ENCODE assay signal across 9 mouse cellular contexts in the genomic region with DNA sequence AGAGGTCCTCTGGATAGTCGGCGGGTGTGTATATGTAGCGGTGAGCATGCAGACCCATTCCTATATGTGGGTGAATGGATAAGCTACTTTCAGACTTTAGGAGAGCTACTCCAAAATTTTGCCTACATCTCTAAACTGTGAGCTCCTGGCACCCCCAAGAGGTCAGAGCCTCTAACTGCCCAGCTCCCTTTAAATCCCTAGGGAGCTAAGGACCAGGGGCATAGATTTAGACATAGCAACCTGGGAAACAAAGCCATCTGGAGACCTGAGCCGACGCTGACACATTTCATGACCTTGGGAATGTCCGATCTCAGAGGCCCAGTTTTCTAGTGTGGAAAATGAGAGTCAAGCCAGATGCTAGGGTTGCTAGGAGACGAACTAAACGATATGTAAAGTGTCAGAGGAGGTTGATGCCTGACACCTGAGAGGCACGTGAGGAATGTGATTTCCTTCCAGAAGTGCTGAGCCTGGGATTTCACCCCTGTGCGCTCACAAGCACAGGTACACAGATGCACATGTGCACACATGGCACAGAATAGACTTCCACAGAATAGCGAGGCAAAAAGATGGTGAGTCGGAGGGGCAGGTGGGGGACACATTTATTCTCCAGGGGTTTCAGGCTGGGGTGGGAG. TPM values are rescaled to one million over a fixed set of nuclear protein-coding genes. Genes with fewer than 3 reads are reported as not detected.
DNase-seq lines count a peak whose midpoint lies in the region; ATAC-seq and TF ChIP-seq lines count a peak whose summit lies in the region.
"Had no signal": no experiment of that assay in that cellular context is flagged by ENCODE, and none has a peak within 500 bp of the region (broad histone marks: within the 10 kb centered on the region; RNA-seq: fewer than 3 reads in every experiment).

No protein-coding gene starts in this region.

- TF ChIP-seq RAD21 in MEL (IDR thresholded peaks at IDR 0.05; ENCODE audit: low read depth, low read length) = peak; percentile 25

- H3K27ac ChIP-seq in heart, adult 2 months = no peak overlapping the region
- H3K27ac ChIP-seq in heart, embryonic 10.5 days = no peak overlapping the region
- H3K27ac ChIP-seq in MEL (ENCODE audit: control insufficient read depth, low read depth, low read length) = no peak overlapping the region
- no peak overlapping the region for H3K27ac ChIP-seq in hindbrain, postnatal 0 days

- H3K4me2 ChIP-seq in hindbrain, postnatal 0 days (ENCODE audit: low read depth, low read length) = no peak overlapping the region

- no peaks in the 10 kb centered on the region for H3K27me3 ChIP-seq in heart, adult 2 months (ENCODE audit: control insufficient read depth, insufficient read depth, low read length)
- peaks cover 29% of the 10 kb centered on the region for H3K27me3 ChIP-seq in heart, embryonic 10.5 days (ENCODE audit: insufficient read depth, poor library complexity, severe bottlenecking)
- H3K27me3 ChIP-seq in MEL (ENCODE audit: control insufficient read depth in 1 of 2, insufficient read depth in 2 of 2, low read length in 2 of 2) = peaks cover 2 to 7% of the 10 kb centered on the region in 2 experiments; a peak in 3 of 4 replicates
- no peaks in the 10 kb centered on the region for H3K27me3 ChIP-seq in hindbrain, postnatal 0 days (ENCODE audit: insufficient read depth, low read length)

- no peak overlapping the region for H3K4me3 ChIP-seq in heart, adult 2 months
- no peak overlapping the region for H3K4me3 ChIP-seq in heart, embryonic 10.5 days
- H3K4me3 ChIP-seq in MEL (ENCODE audit: control insufficient read depth in 1 of 2, insufficient read depth in 1 of 2, low read depth in 2 of 2, low read length in 2 of 2) = no peak overlapping the region
- no peak overlapping the region for H3K4me3 ChIP-seq in hindbrain, postnatal 0 days (ENCODE audit: low read length)

- 36% methylated on average over 12 of the region's 12 CpGs for WGBS in heart, adult 2 months
- WGBS in heart, embryonic 10.5 days = 41% methylated on average over 12 of the region's 12 CpGs
- WGBS in hindbrain, postnatal 0 days = 37% methylated on average over 12 of the region's 12 CpGs

- H3K4me1 ChIP-seq in heart, adult 2 months (ENCODE audit: control insufficient read depth, insufficient read depth, low read length) = no peaks in the 10 kb centered on the region
- H3K4me1 ChIP-seq in heart, embryonic 10.5 days = peaks cover 24% of the 10 kb centered on the region
- no peaks in the 10 kb centered on the region for H3K4me1 ChIP-seq in MEL (ENCODE audit: control insufficient read depth in 1 of 2, insufficient read depth in 2 of 2, low read length in 2 of 2)
- no peaks in the 10 kb centered on the region for H3K4me1 ChIP-seq in hindbrain, postnatal 0 days (ENCODE audit: insufficient read depth, low read length)

- no peaks in the 10 kb centered on the region for H3K79me2 ChIP-seq in heart, adult 2 months (replicated peaks; ENCODE audit: control insufficient read depth, insufficient read depth, low read length)
- no peaks in the 10 kb centered on the region for H3K79me2 ChIP-seq in MEL (ENCODE audit: control insufficient read depth, insufficient read depth, low read length, poor library complexity)

- intact Hi-C loops in heart, adult 2 months (cut with DNase I) = loop anchor here (5.0 to 10.0 kb wide), 3 partner anchors 119 to 399 kb away; a partner anchor contains a TSS
- intact Hi-C loops in left cerebral cortex, postnatal 14 days (cut with DNase I) = loop anchor here (2.0 to 10.0 kb wide), 3 partner anchors 152 to 406 kb away; no protein-coding TSS in a partner anchor

- 0 out of 2 replicates have a peak, but pooled peaks have one; percentile 39 for ATAC-seq in common myeloid progenitor, adult 5-6 weeks (replicated peaks; ENCODE audit: low read depth, poor library complexity, severe bottlenecking)
- ATAC-seq in hindbrain, postnatal 0 days = peak; percentile 70

- no peak for TF ChIP-seq POLR2A in heart, adult 2 months (IDR thresholded peaks at IDR 0.05; ENCODE audit: insufficient read depth, low read depth, low read length)
- no peak for TF ChIP-seq POLR2A in MEL (IDR thresholded peaks at IDR 0.05; ENCODE audit: control insufficient read depth in 1 of 2, insufficient read depth in 1 of 2, low read depth in 1 of 2, low read length in 2 of 2, poor library complexity in 1 of 2)

- TF ChIP-seq EP300 in heart, adult 2 months (IDR thresholded peaks at IDR 0.05; ENCODE audit: insufficient read depth, low read depth, low read length) = peak; percentile 92
- TF ChIP-seq EP300 in MEL (IDR thresholded peaks at IDR 0.05; ENCODE audit: low read depth in 1 of 2, low read length in 2 of 2) = no peak

- H3K9ac ChIP-seq in heart, adult 2 months (ENCODE audit: low read depth, low read length) = no peak overlapping the region
- H3K9ac ChIP-seq in MEL (ENCODE audit: control insufficient read depth, low read depth, low read length, poor library complexity, severe bottlenecking) = no peak overlapping the region
- no peak overlapping the region for H3K9ac ChIP-seq in hindbrain, postnatal 0 days (replicated peaks; ENCODE audit: low read length)

- H3K9me3 ChIP-seq in heart, embryonic 10.5 days = no peaks in the 10 kb centered on the region
- no peaks in the 10 kb centered on the region for H3K9me3 ChIP-seq in MEL (replicated peaks; ENCODE audit: insufficient read depth, low read length)
- H3K9me3 ChIP-seq in hindbrain, postnatal 0 days (ENCODE audit: low read length) = no peaks in the 10 kb centered on the region

- no peaks in the 10 kb centered on the region for H3K36me3 ChIP-seq in heart, adult 2 months (ENCODE audit: control insufficient read depth, insufficient read depth, low read length)
- H3K36me3 ChIP-seq in heart, embryonic 10.5 days = no peaks in the 10 kb centered on the region
- H3K36me3 ChIP-seq in MEL (ENCODE audit: control insufficient read depth in 1 of 2, insufficient read depth in 2 of 2, low read length in 2 of 2) = no peaks in the 10 kb centered on the region
- no peaks in the 10 kb centered on the region for H3K36me3 ChIP-seq in hindbrain, postnatal 0 days (ENCODE audit: insufficient read depth, low read length)

- DNase-seq in heart, adult 2 months = peak; percentile 62 to 72
- DNase-seq in heart, embryonic 10.5 days (ENCODE audit: low spot score) = no peak
- DNase-seq in MEL (ENCODE audit: low read depth, low spot score) = no peak
- peak; percentile 86 for DNase-seq in hindbrain, postnatal 0 days (ENCODE audit: low spot score)
- DNase-seq in left cerebral cortex, postnatal 14 days (ENCODE audit: low spot score in 2 of 2) = peak; percentile 53 to 56
- peak; percentile 45 for DNase-seq in retina, postnatal 1 day
- no peak for DNase-seq in thymus, postnatal 10 days (ENCODE audit: low spot score in 2 of 2)

- TF ChIP-seq CTCF in heart, adult 2 months (IDR thresholded peaks at IDR 0.05) = peak; percentile 88
- peak in 1 of 3 experiments; percentile 7; a peak in 1 of 6 replicates for TF ChIP-seq CTCF in MEL (IDR thresholded peaks at IDR 0.05 in 2 of 3, conservative IDR thresholded peaks at IDR 0.05 in 1 of 3; ENCODE audit: control insufficient read depth in 1 of 3, insufficient read depth in 1 of 3, low read depth in 2 of 3, low read length in 3 of 3, poor library complexity in 1 of 3, severe bottlenecking in 1 of 3)
- TF ChIP-seq CTCF in hindbrain, postnatal 0 days (IDR thresholded peaks at IDR 0.05; ENCODE audit: low read depth) = peak; percentile 75

RNA-seq across cellular contexts. Expression of a gene that starts 5.4 kb away (rescaled TPM):
- total RNA-seq in heart, adult 2 months (2021) = not detected
- polyA plus RNA-seq in heart, adult 2 months (2012; rRNA removed) = not detected in 2 replicates
- polyA plus RNA-seq in heart, embryonic 10.5 days (2016; fragmentation: Nextera tagmentation; extraction: Ambion mirVana) = not detected in 2 replicates
- not detected in 2 replicates for total RNA-seq in MEL (2012; rRNA removed)
- polyA plus RNA-seq in MEL (2012; ENCODE audit: insufficient read depth in 1 of 2, insufficient read length in 2 of 2, low read depth in 1 of 2, low replicate concordance in 2 of 2, missing spikeins in 1 of 2) = not detected
- not detected in 2 replicates for total RNA-seq in common myeloid progenitor, adult 5-6 weeks (2017)
- not detected in 2 replicates for total RNA-seq in hindbrain, postnatal 0 days (2014; rRNA removed)
- polyA plus RNA-seq in hindbrain, postnatal 0 days (2015; fragmentation: Nextera tagmentation; extraction: Ambion mirVana) = not detected in 2 replicates
- not detected for total RNA-seq in left cerebral cortex, postnatal 14 days (2021)
- total RNA-seq: layer of hippocampus, adult 8-10 months had no signal

RNA-seq across cellular contexts. Expression of a gene that starts 14.2 kb away (rescaled TPM):
- total RNA-seq in heart, adult 2 months (2021) = not detected
- polyA plus RNA-seq in heart, adult 2 months (2012; rRNA removed) = 0.10 TPM in 1 of 2 replicates, not detected in the other
- polyA plus RNA-seq in heart, embryonic 10.5 days (2016; fragmentation: Nextera tagmentation; extraction: Ambion mirVana) = 6.1 and 8.5 TPM in 2 replicates
- 5.4 and 13.1 TPM in 2 replicates for total RNA-seq in MEL (2012; rRNA removed)
- polyA plus RNA-seq in MEL (2012; ENCODE audit: insufficient read depth in 1 of 2, insufficient read length in 2 of 2, low read depth in 1 of 2, low replicate concordance in 2 of 2, missing spikeins in 1 of 2) = 1 to 10 TPM in 1 of 2 experiments, not detected in 1; 5.7 TPM
- total RNA-seq in common myeloid progenitor, adult 5-6 weeks (2017) = 30.1 and 31.1 TPM in 2 replicates
- total RNA-seq in hindbrain, postnatal 0 days (2014; rRNA removed) = not detected in 2 replicates
- not detected in 2 replicates for polyA plus RNA-seq in hindbrain, postnatal 0 days (2015; fragmentation: Nextera tagmentation; extraction: Ambion mirVana)
- total RNA-seq in left cerebral cortex, postnatal 14 days (2021) = not detected
- total RNA-seq: layer of hippocampus, adult 8-10 months had no signal

RNA-seq across cellular contexts. Expression of a gene that starts 31.0 kb away (rescaled TPM):
- total RNA-seq in heart, adult 2 months (2021) = 1 to 10 TPM; 4.1 to 6.7 TPM
- 2.8 TPM in 2 replicates for polyA plus RNA-seq in heart, adult 2 months (2012; rRNA removed)
- 8.8 and 12.1 TPM in 2 replicates for polyA plus RNA-seq in heart, embryonic 10.5 days (2016; fragmentation: Nextera tagmentation; extraction: Ambion mirVana)
- total RNA-seq in MEL (2012; rRNA removed) = 0.75 and 0.96 TPM in 2 replicates
- polyA plus RNA-seq in MEL (2012; ENCODE audit: insufficient read depth in 1 of 2, insufficient read length in 2 of 2, low read depth in 1 of 2, low replicate concordance in 2 of 2, missing spikeins in 1 of 2) = 1 to 10 TPM in 1 of 2 experiments, not detected in 1; 3.1 TPM
- 7.4 and 10.0 TPM in 2 replicates for total RNA-seq in common myeloid progenitor, adult 5-6 weeks (2017)
- 8.1 and 10.9 TPM in 2 replicates for total RNA-seq in hindbrain, postnatal 0 days (2014; rRNA removed)
- polyA plus RNA-seq in hindbrain, postnatal 0 days (2015; fragmentation: Nextera tagmentation; extraction: Ambion mirVana) = 8.5 and 11.0 TPM in 2 replicates
- 1 to 10 TPM; 7.3 TPM for total RNA-seq in left cerebral cortex, postnatal 14 days (2021)

RNA-seq across cellular contexts. Expression of a gene that starts 45.6 kb away (rescaled TPM):
- total RNA-seq in heart, adult 2 months (2021) = not detected
- polyA plus RNA-seq in heart, adult 2 months (2012; rRNA removed) = 0.68 TPM in 1 of 2 replicates, not detected in the other
- 2.8 and 6.9 TPM in 2 replicates for polyA plus RNA-seq in heart, embryonic 10.5 days (2016; fragmentation: Nextera tagmentation; extraction: Ambion mirVana)
- total RNA-seq in MEL (2012; rRNA removed) = 0.08 TPM in 1 of 2 replicates, not detected in the other
- polyA plus RNA-seq in MEL (2012; ENCODE audit: insufficient read depth in 1 of 2, insufficient read length in 2 of 2, low read depth in 1 of 2, low replicate concordance in 2 of 2, missing spikeins in 1 of 2) = under 1 TPM in 1 of 2 experiments, not detected in 1; 0.04 TPM
- total RNA-seq in common myeloid progenitor, adult 5-6 weeks (2017) = 0.92 TPM in 1 of 2 replicates, not detected in the other
- not detected in 2 replicates for total RNA-seq in hindbrain, postnatal 0 days (2014; rRNA removed)
- polyA plus RNA-seq in hindbrain, postnatal 0 days (2015; fragmentation: Nextera tagmentation; extraction: Ambion mirVana) = not detected in 2 replicates
- total RNA-seq in left cerebral cortex, postnatal 14 days (2021) = not detected
- total RNA-seq: layer of hippocampus, adult 8-10 months had no signal

Comparison
In these comparisons a context has a peak if more than half of its experiments do, and no peak if none do; other contexts are left out.
1. DNase-seq: peak in heart, adult 2 months (2 of 2), hindbrain, postnatal 0 days (single experiment), left cerebral cortex, postnatal 14 days (2 of 2) and retina, postnatal 1 day (single experiment); none in heart, embryonic 10.5 days (single experiment), MEL (single experiment) and thymus, postnatal 10 days (0 of 2).